Mouse (Mus musculus) hindbrain, embryonic 13.5 days (tissue): ENCODE measurements around the gene Col27a1. TPM values are rescaled to one million over a fixed set of nuclear protein-coding genes. Genes with fewer than 3 reads are reported as not detected.

Experiments
- microRNA counts: library from miRNA; unstranded; fragments of <30 nt; microRNA quantifications from one replicate; lab custom pipeline; 2016
- microRNA-seq: library from miRNA; unstranded; fragments of <30 nt; microRNA quantifications from one replicate; pipeline ENCODE4, GENCODE M21; 2016
- polyA plus RNA-seq: library from polyadenylated mRNA; unstranded; fragments of >200 nt; fragmentation: Nextera tagmentation; extraction: Ambion mirVana; gene quantifications from 2 replicates; pipeline ENCODE4 v1.2.1, GENCODE M21; 2015

Gene Col27a1
- polyA plus RNA-seq, 1 experiment from 2014 or later, result 2.1 TPM

MicroRNAs encoded within 50 kb of the gene (microRNA counts, 519-probe panel; counts per million panel counts)
- 2,231 counts per million, percentile 16 among the panel's probes with 10 or more counts for microRNA mmu-miR-455 (lab: Ali Mortazavi, UCI)

Small RNAs within 50 kb of the gene (microRNA-seq; reads per million reads assigned to microRNA genes)
- 226 reads per million, percentile 60 among the genes with 10 or more reads in this experiment for gene Mir455

Other genes with a start within 250 kb of the Col27a1 start
- 37.9 and 41.5 TPM in 2 replicates for gene Zfp618, start 248.4 kb upstream of the Col27a1 start, polyA plus RNA-seq
- 0.92 TPM in 1 of 2 replicates, not detected in the other for gene Ambp, start 59.2 kb upstream of the Col27a1 start, polyA plus RNA-seq
- gene Kif12, start 41.9 kb upstream of the Col27a1 start, polyA plus RNA-seq, result not detected in 2 replicates
- gene Orm1, start 130.6 kb downstream of the Col27a1 start, polyA plus RNA-seq, result not detected in 2 replicates
- gene Orm3, start 142.2 kb downstream of the Col27a1 start, polyA plus RNA-seq, result not detected in 2 replicates
- not detected in 2 replicates for gene Orm2, start 148.4 kb downstream of the Col27a1 start, polyA plus RNA-seq
- gene Akna, start 189.3 kb downstream of the Col27a1 start, polyA plus RNA-seq, result 6.0 and 6.2 TPM in 2 replicates